Mouse (Mus musculus): Measurements from ENCODE around the gene Acaca.
"Not testable (repeated sequence)": the region's sequence is repeated elsewhere in the genome, so short reads cannot be mapped to it uniquely, and the experiment has no call there.

Acaca gene

GRCm38 (mm10) chr11:84293288-84293687 lies 163.8 kb downstream of the Acaca start:
- no peak for DNase-seq (ENCODE audit: low read depth, low spot score)
- H3K27me3 ChIP-seq (ENCODE audit: control insufficient read depth, insufficient read depth, low read length, poor library complexity, severe bottlenecking), result no peaks in the 10 kb centered on the region
- H3K36me3 ChIP-seq (ENCODE audit: control insufficient read depth, insufficient read depth, low read length, poor library complexity, severe bottlenecking), result peaks cover 2% of the 10 kb centered on the region; the same call in 1 of the 2 replicates

- DNase-seq (ENCODE audit: low read depth, low spot score), result no peak
- H3K27me3 ChIP-seq (ENCODE audit: control insufficient read depth, insufficient read depth, low read length, poor library complexity, severe bottlenecking), result no peaks in the 10 kb centered on the region
- H3K36me3 ChIP-seq (ENCODE audit: control insufficient read depth, insufficient read depth, low read length, poor library complexity, severe bottlenecking), result 0 out of 2 replicates have a peak, but pooled peaks cover 2% of the 10 kb centered on the region
Measured at GRCm38 (mm10) chr11:84296337-84296736, 166.9 kb downstream of the Acaca start.

- no peak for DNase-seq (ENCODE audit: low read depth, low spot score)
- H3K27me3 ChIP-seq (ENCODE audit: control insufficient read depth, insufficient read depth, low read length, poor library complexity, severe bottlenecking), result no peaks in the 10 kb centered on the region
- no peaks in the 10 kb centered on the region for H3K36me3 ChIP-seq (ENCODE audit: control insufficient read depth, insufficient read depth, low read length, poor library complexity, severe bottlenecking)
Measured at GRCm38 (mm10) chr11:84305474-84305873, 176.0 kb downstream of the Acaca start.

GRCm38 (mm10) chr11:84306158-84306742 lies 176.8 kb downstream of the Acaca start:
- DNase-seq (ENCODE audit: low read depth, low spot score), result no peak
- Histone ChIP-seq H3K27me3 (ENCODE audit: control insufficient read depth, insufficient read depth, low read length, poor library complexity, severe bottlenecking) (no peaks in the 10 kb centered on the region), H3K36me3 (ENCODE audit: control insufficient read depth, insufficient read depth, low read length, poor library complexity, severe bottlenecking) (no peaks in the 10 kb centered on the region)

GRCm38 (mm10) chr11:84324032-84324752 lies 194.7 kb downstream of the Acaca start:
- 0 out of 2 replicates have a peak, but pooled peaks cover 3% of the 10 kb centered on the region for H3K36me3 ChIP-seq (ENCODE audit: control insufficient read depth, insufficient read depth, low read length, poor library complexity, severe bottlenecking)
- no peaks in the 10 kb centered on the region for H3K27me3 ChIP-seq (ENCODE audit: control insufficient read depth, insufficient read depth, low read length, poor library complexity, severe bottlenecking)
- DNase-seq (ENCODE audit: low read depth, low spot score), result no peak

GRCm38 (mm10) chr11:84327086-84327485 lies 197.6 kb downstream of the Acaca start:
- Histone ChIP-seq H3K36me3 (ENCODE audit: control insufficient read depth, insufficient read depth, low read length, poor library complexity, severe bottlenecking) (0 out of 2 replicates have a peak, but pooled peaks cover 3% of the 10 kb centered on the region), H3K27me3 (ENCODE audit: control insufficient read depth, insufficient read depth, low read length, poor library complexity, severe bottlenecking) (no peaks in the 10 kb centered on the region)
- DNase-seq (ENCODE audit: low read depth, low spot score), result no peak

GRCm38 (mm10) chr11:84332384-84332783 lies 202.9 kb downstream of the Acaca start:
- Histone ChIP-seq H3K27me3 (ENCODE audit: control insufficient read depth, insufficient read depth, low read length, poor library complexity, severe bottlenecking) (no peaks in the 10 kb centered on the region), H3K36me3 (ENCODE audit: control insufficient read depth, insufficient read depth, low read length, poor library complexity, severe bottlenecking) (no peaks in the 10 kb centered on the region)
- DNase-seq (ENCODE audit: low read depth, low spot score), result no peak

GRCm38 (mm10) chr11:84332860-84333259 lies 203.4 kb downstream of the Acaca start:
- no peaks in the 10 kb centered on the region for H3K36me3 ChIP-seq (ENCODE audit: control insufficient read depth, insufficient read depth, low read length, poor library complexity, severe bottlenecking)
- DNase-seq (ENCODE audit: low read depth, low spot score), result peak; percentile 47
- no peaks in the 10 kb centered on the region for H3K27me3 ChIP-seq (ENCODE audit: control insufficient read depth, insufficient read depth, low read length, poor library complexity, severe bottlenecking)

- H3K27me3 ChIP-seq (ENCODE audit: control insufficient read depth, insufficient read depth, low read length, poor library complexity, severe bottlenecking); H3K36me3 ChIP-seq (ENCODE audit: control insufficient read depth, insufficient read depth, low read length, poor library complexity, severe bottlenecking); DNase-seq (ENCODE audit: low read depth, low spot score): not testable (repeated sequence)
Measured at GRCm38 (mm10) chr11:84338273-84338672, 208.8 kb downstream of the Acaca start.

GRCm38 (mm10) chr11:84340630-84341029 lies 211.2 kb downstream of the Acaca start:
- no peak for DNase-seq (ENCODE audit: low read depth, low spot score)
- no peaks in the 10 kb centered on the region for H3K27me3 ChIP-seq (ENCODE audit: control insufficient read depth, insufficient read depth, low read length, poor library complexity, severe bottlenecking)
- H3K36me3 ChIP-seq (ENCODE audit: control insufficient read depth, insufficient read depth, low read length, poor library complexity, severe bottlenecking), result no peaks in the 10 kb centered on the region

GRCm38 (mm10) chr11:84344522-84345236 lies 215.2 kb downstream of the Acaca start:
- no peaks in the 10 kb centered on the region for H3K27me3 ChIP-seq (ENCODE audit: control insufficient read depth, insufficient read depth, low read length, poor library complexity, severe bottlenecking)
- no peak for DNase-seq (ENCODE audit: low read depth, low spot score)
- H3K36me3 ChIP-seq (ENCODE audit: control insufficient read depth, insufficient read depth, low read length, poor library complexity, severe bottlenecking), result no peaks in the 10 kb centered on the region

GRCm38 (mm10) chr11:84347766-84348165 lies 218.3 kb downstream of the Acaca start:
- DNase-seq (ENCODE audit: low read depth, low spot score), result no peak
- Histone ChIP-seq H3K36me3 (ENCODE audit: control insufficient read depth, insufficient read depth, low read length, poor library complexity, severe bottlenecking) (no peaks in the 10 kb centered on the region), H3K27me3 (ENCODE audit: control insufficient read depth, insufficient read depth, low read length, poor library complexity, severe bottlenecking) (no peaks in the 10 kb centered on the region)

GRCm38 (mm10) chr11:84348843-84349825 lies 219.7 kb downstream of the Acaca start:
- DNase-seq (ENCODE audit: low read depth, low spot score), result no peak
- H3K27me3 ChIP-seq (ENCODE audit: control insufficient read depth, insufficient read depth, low read length, poor library complexity, severe bottlenecking), result no peaks in the 10 kb centered on the region
- no peaks in the 10 kb centered on the region for H3K36me3 ChIP-seq (ENCODE audit: control insufficient read depth, insufficient read depth, low read length, poor library complexity, severe bottlenecking)

GRCm38 (mm10) chr11:84351150-84351549 lies 221.7 kb downstream of the Acaca start:
- no peaks in the 10 kb centered on the region for H3K36me3 ChIP-seq (ENCODE audit: control insufficient read depth, insufficient read depth, low read length, poor library complexity, severe bottlenecking)
- peak; percentile 35 for DNase-seq (ENCODE audit: low read depth, low spot score)

More at GRCm38 (mm10) chr11:84351150-84351549, 221.7 kb downstream of the Acaca start:
- no peaks in the 10 kb centered on the region for H3K27me3 ChIP-seq (ENCODE audit: control insufficient read depth, insufficient read depth, low read length, poor library complexity, severe bottlenecking)

All from splenic B cell, adult 2 months (primary cell).